Comparison of ENCODE assay signal across 9 mouse cellular contexts in genomic region chr10:120272270-120272883, GRCm38 (mm10). TPM values are rescaled to one million over a fixed set of nuclear protein-coding genes. Genes with fewer than 3 reads are reported as not detected.
DNase-seq lines count a peak whose midpoint lies in the region; ATAC-seq and TF ChIP-seq lines count a peak whose summit lies in the region.
"Had no signal": no experiment of that assay in that cellular context is flagged by ENCODE, and none has a peak within 500 bp of the region (broad histone marks: within the 10 kb centered on the region; RNA-seq: fewer than 3 reads in every experiment).

No protein-coding gene starts in this region.

- H3K4me1 ChIP-seq in thymus, adult 2 months (replicated peaks; ENCODE audit: control insufficient read depth, insufficient read depth, low read length), result 0 out of 2 replicates have a peak, but pooled peaks cover 3% of the 10 kb centered on the region

- TF ChIP-seq CTCF in thymus, adult 2 months (IDR thresholded peaks at IDR 0.05; ENCODE audit: borderline replicate concordance, control insufficient read depth, extremely low read depth, insufficient read depth, low read length, poor library complexity), result no peak

- intact Hi-C loops in gastrocnemius, postnatal 14 days (cut with DNase I; ENCODE audit: low total_unique reads), result no loop called here

- H3K36me3 ChIP-seq in thymus, adult 2 months (ENCODE audit: control insufficient read depth, insufficient read depth, low read length), result no peaks in the 10 kb centered on the region

- no peaks in the 10 kb centered on the region for H3K27me3 ChIP-seq in thymus, adult 2 months (ENCODE audit: control insufficient read depth, insufficient read depth, low read length)

- 29% methylated on average over 19 of the region's 19 CpGs for WGBS in thymus, adult 2 months

- no peak for TF ChIP-seq POLR2A in thymus, adult 2 months (IDR thresholded peaks at IDR 0.05; ENCODE audit: control insufficient read depth, extremely low read depth, insufficient read depth, low read length, poor library complexity)

- ATAC-seq in megakaryocyte progenitor cell, adult 5-6 weeks (replicated peaks; ENCODE audit: poor library complexity), result peak; percentile 8; the same call in 1 of the 2 replicates
- ATAC-seq in inflammation-experienced regulatory T-cells, adult 6 months, result no peak

- H3K4me3 ChIP-seq in thymus, adult 2 months (ENCODE audit: control insufficient read depth, insufficient read depth, low read length), result no peak overlapping the region; the same call in 1 of the 2 replicates
- H3K4me3 ChIP-seq: myocyte had no signal

- DNase-seq in heart, adult 11 months, result peak; percentile 80
- DNase-seq in heart, adult 9 months (ENCODE audit: low spot score in 2 of 2), result no peak
- peak; percentile 65 for DNase-seq in NIH3T3 (ENCODE audit: low read depth)
- peak; percentile 16 for DNase-seq in heart, postnatal 4 days
- no peak for DNase-seq in gastrocnemius, postnatal 14 days
- no peak for DNase-seq in thymus, adult 2 months

- no peak overlapping the region for H3K27ac ChIP-seq in thymus, adult 2 months (ENCODE audit: control insufficient read depth, insufficient read depth, low read length)

RNA-seq across cellular contexts. Expression of gene Llph, which starts 45.5 kb away (rescaled TPM):
- 1 to 10 TPM; 9.1 to 9.8 TPM for total RNA-seq in heart, postnatal 4 days (2021)
- total RNA-seq in megakaryocyte progenitor cell, adult 5-6 weeks (2015), result 74.3 and 76.6 TPM in 2 replicates
- total RNA-seq in megakaryocyte progenitor cell, adult 5-6 weeks (2017), result 89.6 and 96.1 TPM in 2 replicates
- total RNA-seq in gastrocnemius, postnatal 14 days (2021), result 10 to 100 TPM; 12.2 to 15.1 TPM
- 10 to 100 TPM; 69.8 to 87.7 (median 80.8) TPM for polyA plus RNA-seq in inflammation-experienced regulatory T-cells, adult 6 months (2017; shearing (Covaris generic))
- polyA plus RNA-seq in thymus, adult 2 months (2012; rRNA removed), result 5.3 and 5.8 TPM in 2 replicates

Comparison
In these comparisons a context has a peak if more than half of its experiments do, and no peak if none do; other contexts are left out.
1. DNase-seq: peak in heart, adult 11 months (single experiment), NIH3T3 (single experiment) and heart, postnatal 4 days (single experiment); none in heart, adult 9 months (0 of 2), gastrocnemius, postnatal 14 days (single experiment) and thymus, adult 2 months (single experiment).
2. RNA of gene Llph, which starts 45.5 kb away (total RNA-seq): 74.3 to 96.1 TPM in megakaryocyte progenitor cell, adult 5-6 weeks; 12.2 to 15.1 TPM in gastrocnemius, postnatal 14 days and 9.1 to 9.8 TPM in heart, postnatal 4 days; every median in the first group is over 4 times any median in the second.